Mouse (Mus musculus) spleen, adult 2 months (tissue): ENCODE data around the gene Srpk1.
A peak's percentile ranks its signal among the peaks of the same experiment; 100 is the strongest.

Experiments used
- CTCF ChIP-seq: fragments of 200-500 bp; IDR thresholded peaks from 2 replicates; pipeline ENCODE4 v1.5.1; 2011; ENCODE audit warnings: mild to moderate bottlenecking, inconsistent platforms; ENCODE audit not compliant: insufficient read depth, insufficient read length, insufficient replicate concordance; ENCODE audit errors: extremely low read depth
- POLR2A ChIP-seq: fragments of 200-500 bp; IDR thresholded peaks from 2 replicates; pipeline ENCODE4 v1.6.1; 2011; ENCODE audit warnings: low read depth, low read length, inconsistent platforms

GRCm38 (mm10) chr17:28622300-28622759 is at the start of gene Srpk1:
- TF ChIP-seq CTCF (no peak), POLR2A (peak; percentile 71)
